Mouse (Mus musculus): ENCODE measurements at regions not wholly inside any gene's neighbourhood (a gene's known extent, or its start where the extent isn't known, plus 50 kb on each side); places are given as distances from the start of the nearest gene placed in this dataset.

DNA sequence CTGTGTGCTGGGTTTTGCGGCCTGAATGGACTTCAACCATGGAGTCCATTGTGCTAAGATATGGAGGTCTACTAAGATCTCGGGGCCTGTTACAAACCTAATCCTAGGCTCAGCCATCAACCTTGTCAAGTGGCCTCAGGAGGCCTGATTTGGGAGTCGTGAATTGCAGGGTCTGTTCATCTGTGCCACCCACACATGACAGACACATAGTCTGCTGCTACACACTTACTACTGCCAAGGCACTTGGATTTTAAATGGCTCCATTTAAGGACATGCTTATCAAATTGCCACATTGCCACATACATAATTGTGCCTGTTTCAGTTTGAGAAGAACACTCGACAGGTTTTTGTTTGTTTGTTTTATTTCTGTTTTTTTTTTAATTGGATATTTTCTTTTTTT is 737.0 kb downstream of the Tmem132b start:
- Histone ChIP-seq H3K9ac (ENCODE audit: low read length) (no peak overlapping the region), H3K27me3 (ENCODE audit: control insufficient read depth, insufficient read depth, low read length) (no peaks in the 10 kb centered on the region), H3K27ac (replicated peaks in 1 of 2; ENCODE audit: control insufficient read depth in 1 of 2, insufficient read depth in 1 of 2, low read depth in 2 of 2, low read length in 2 of 2) (no peak overlapping the region), H3K4me3 (ENCODE audit: control insufficient read depth in 1 of 2, insufficient read depth in 1 of 2, low read depth in 1 of 2, low read length in 2 of 2) (no peak overlapping the region), H3K9me3 (ENCODE audit: control insufficient read depth, low read length) (peaks cover 5% of the 10 kb centered on the region), H3K4me1 (ENCODE audit: control insufficient read depth in 2 of 2, insufficient read depth in 2 of 2, low read length in 2 of 2) (no peaks in the 10 kb centered on the region), H3K4me2 (ENCODE audit: low read length) (no peak overlapping the region), H3K36me3 (ENCODE audit: control insufficient read depth, insufficient read depth, low read length) (no peaks in the 10 kb centered on the region)
- 70% methylated on average over 4 of the region's 4 CpGs for WGBS
- ATAC-seq (ENCODE audit: insufficient number of reproducible peaks, insufficient read depth, low FRiP score, low read depth): no peak

DNA sequence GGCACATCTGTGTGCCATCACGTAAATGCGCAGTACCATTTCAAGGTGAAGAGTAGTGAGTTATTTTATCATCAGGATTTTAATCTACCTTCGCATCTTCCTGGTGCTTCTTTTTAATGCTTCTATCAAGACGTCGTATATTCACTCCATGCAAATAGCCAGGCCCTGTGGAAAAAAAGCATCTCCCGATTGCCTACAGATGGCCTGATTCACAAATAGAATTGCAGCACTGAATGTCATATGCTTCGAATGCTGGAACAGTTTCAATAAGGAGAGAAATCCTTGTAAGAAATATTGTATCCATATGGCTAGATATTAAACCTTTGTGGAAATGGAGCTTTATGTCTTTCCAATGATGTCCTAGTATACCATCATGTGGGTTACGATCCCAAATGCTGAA is 742.7 kb downstream of the Tmem132b start:
- no peak for ATAC-seq (ENCODE audit: insufficient number of reproducible peaks, insufficient read depth, low FRiP score, low read depth)
- 86% methylated on average over 8 of the region's 8 CpGs for WGBS
- no peak overlapping the region for H3K4me3 ChIP-seq (ENCODE audit: control insufficient read depth in 1 of 2, insufficient read depth in 1 of 2, low read depth in 1 of 2, low read length in 2 of 2)

DNA sequence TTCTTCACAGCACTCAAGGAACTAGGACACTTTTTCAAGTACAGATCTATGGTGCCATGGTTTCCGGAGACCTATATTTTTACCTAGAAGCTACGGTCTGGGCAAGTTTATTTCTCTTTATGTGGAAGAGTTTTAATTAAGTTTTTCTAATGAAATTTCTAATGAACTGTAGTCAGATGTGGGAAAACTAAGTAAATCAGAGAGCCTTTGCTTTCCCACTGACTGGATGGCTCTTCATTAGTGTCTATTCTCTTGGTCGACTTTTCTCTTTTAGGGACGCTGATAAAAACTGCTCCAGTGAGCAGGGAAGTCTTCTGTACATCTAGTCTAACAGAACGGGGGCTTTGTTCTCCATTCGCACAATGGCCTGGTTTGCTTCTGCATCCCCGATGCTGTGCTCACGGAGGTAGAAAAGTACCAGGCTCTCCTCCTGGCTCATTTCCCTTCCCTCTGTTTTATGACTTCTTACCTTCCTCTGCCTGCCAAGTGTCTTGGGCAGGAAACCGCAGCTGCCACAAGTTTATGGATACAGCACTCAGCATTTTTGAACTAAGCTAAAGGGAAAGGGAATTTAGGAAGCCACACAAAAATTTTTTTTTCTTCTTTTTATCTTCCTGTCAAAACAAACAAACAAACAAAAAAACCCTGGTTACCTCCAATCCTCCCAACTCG is 749.6 kb downstream of the Tmem132b start:
- Histone ChIP-seq H3K4me1 (ENCODE audit: control insufficient read depth in 2 of 2, insufficient read depth in 2 of 2, low read length in 2 of 2) (no peaks in the 10 kb centered on the region; a peak in 1 of 4 replicates), H3K9me3 (ENCODE audit: control insufficient read depth, low read length) (no peaks in the 10 kb centered on the region), H3K4me3 (ENCODE audit: control insufficient read depth in 1 of 2, insufficient read depth in 1 of 2, low read depth in 1 of 2, low read length in 2 of 2) (no peak overlapping the region), H3K36me3 (ENCODE audit: control insufficient read depth, insufficient read depth, low read length) (no peaks in the 10 kb centered on the region), H3K9ac (ENCODE audit: low read length) (no peak overlapping the region), H3K27me3 (ENCODE audit: control insufficient read depth, insufficient read depth, low read length) (0 out of 2 replicates have a peak, but pooled peaks cover 6% of the 10 kb centered on the region), H3K27ac (replicated peaks in 1 of 2; ENCODE audit: control insufficient read depth in 1 of 2, insufficient read depth in 1 of 2, low read depth in 2 of 2, low read length in 2 of 2) (no peak overlapping the region), H3K4me2 (ENCODE audit: low read length) (no peak overlapping the region)
- no peak for ATAC-seq (ENCODE audit: insufficient number of reproducible peaks, insufficient read depth, low FRiP score, low read depth)
- 37% methylated on average over 10 of the region's 10 CpGs for WGBS

More for the DNA sequence above, 742.7 kb downstream of the Tmem132b start:
- no peaks in the 10 kb centered on the region for H3K36me3 ChIP-seq (ENCODE audit: control insufficient read depth, insufficient read depth, low read length)
- H3K4me2 ChIP-seq (ENCODE audit: low read length): no peak overlapping the region
- no peaks in the 10 kb centered on the region for H3K27me3 ChIP-seq (ENCODE audit: control insufficient read depth, insufficient read depth, low read length)
- no peak overlapping the region for H3K27ac ChIP-seq (replicated peaks in 1 of 2; ENCODE audit: control insufficient read depth in 1 of 2, insufficient read depth in 1 of 2, low read depth in 2 of 2, low read length in 2 of 2)
- no peaks in the 10 kb centered on the region for H3K4me1 ChIP-seq (ENCODE audit: control insufficient read depth in 2 of 2, insufficient read depth in 2 of 2, low read length in 2 of 2)
- no peak overlapping the region for H3K9ac ChIP-seq (ENCODE audit: low read length)
- peaks cover 5% of the 10 kb centered on the region for H3K9me3 ChIP-seq (ENCODE audit: control insufficient read depth, low read length)

DNA sequence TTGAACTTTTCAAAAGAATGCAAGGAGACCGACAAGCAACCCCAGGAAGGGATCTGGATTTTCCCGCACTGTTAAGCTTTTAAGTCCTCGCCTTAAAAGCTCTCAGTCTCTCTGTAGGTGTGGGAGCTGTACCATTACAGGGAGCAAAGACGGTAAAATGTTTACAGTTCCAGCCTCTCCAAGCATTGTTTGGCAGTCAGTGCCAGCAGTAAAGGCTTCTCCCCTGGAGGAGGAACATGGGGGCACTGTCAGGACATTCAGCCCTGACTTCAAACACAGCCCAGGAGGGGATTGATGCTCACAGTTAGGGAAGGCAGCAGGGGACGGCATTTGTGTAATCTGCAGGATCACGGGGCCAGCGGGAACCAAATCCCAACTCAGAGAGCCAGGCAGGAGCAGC is 750.2 kb downstream of the Tmem132b start:
- Histone ChIP-seq H3K27ac (replicated peaks in 1 of 2; ENCODE audit: control insufficient read depth in 1 of 2, insufficient read depth in 1 of 2, low read depth in 2 of 2, low read length in 2 of 2) (no peak overlapping the region), H3K9ac (ENCODE audit: low read length) (no peak overlapping the region), H3K36me3 (ENCODE audit: control insufficient read depth, insufficient read depth, low read length) (no peaks in the 10 kb centered on the region), H3K27me3 (ENCODE audit: control insufficient read depth, insufficient read depth, low read length) (0 out of 2 replicates have a peak, but pooled peaks cover 6% of the 10 kb centered on the region), H3K4me3 (ENCODE audit: control insufficient read depth in 1 of 2, insufficient read depth in 1 of 2, low read depth in 1 of 2, low read length in 2 of 2) (no peak overlapping the region), H3K4me1 (ENCODE audit: control insufficient read depth in 2 of 2, insufficient read depth in 2 of 2, low read length in 2 of 2) (no peaks in the 10 kb centered on the region; a peak in 1 of 4 replicates), H3K9me3 (ENCODE audit: control insufficient read depth, low read length) (no peaks in the 10 kb centered on the region), H3K4me2 (ENCODE audit: low read length) (no peak overlapping the region)
- WGBS: 5% methylated on average over 7 of the region's 7 CpGs
- ATAC-seq (ENCODE audit: insufficient number of reproducible peaks, insufficient read depth, low FRiP score, low read depth): no peak

DNA sequence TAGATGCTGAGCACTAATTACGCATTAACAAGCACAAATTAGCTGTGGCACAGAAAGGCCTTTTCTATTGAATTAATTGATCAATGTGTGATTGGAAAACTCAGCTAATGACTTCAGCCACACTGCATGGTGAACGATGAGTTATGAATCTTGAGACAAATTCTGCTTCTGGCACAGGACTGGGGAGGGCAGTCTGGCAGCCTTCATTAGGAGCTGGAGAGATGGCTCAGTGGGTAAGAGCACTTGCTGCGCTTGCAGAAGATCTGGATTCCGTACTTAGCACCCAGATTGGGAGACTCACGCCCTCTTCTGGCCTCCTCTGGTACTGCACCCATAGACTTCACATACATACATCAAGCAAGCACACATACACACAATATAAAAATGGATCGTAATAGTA is 793.3 kb downstream of the Tmem132b start:
- Histone ChIP-seq H3K27me3 (ENCODE audit: control insufficient read depth, insufficient read depth, low read length) (no peaks in the 10 kb centered on the region), H3K36me3 (ENCODE audit: control insufficient read depth, insufficient read depth, low read length) (no peaks in the 10 kb centered on the region), H3K4me1 (ENCODE audit: control insufficient read depth in 2 of 2, insufficient read depth in 2 of 2, low read length in 2 of 2) (no peaks in the 10 kb centered on the region), H3K9ac (ENCODE audit: low read length) (no peak overlapping the region), H3K27ac (replicated peaks in 1 of 2; ENCODE audit: control insufficient read depth in 1 of 2, insufficient read depth in 1 of 2, low read depth in 2 of 2, low read length in 2 of 2) (no peak overlapping the region), H3K9me3 (ENCODE audit: control insufficient read depth, low read length) (peaks cover 11% of the 10 kb centered on the region), H3K4me2 (ENCODE audit: low read length) (no peak overlapping the region), H3K4me3 (ENCODE audit: control insufficient read depth in 1 of 2, insufficient read depth in 1 of 2, low read depth in 1 of 2, low read length in 2 of 2) (no peak overlapping the region)
- WGBS: 69% methylated on average over 6 of the region's 6 CpGs
- ATAC-seq (ENCODE audit: insufficient number of reproducible peaks, insufficient read depth, low FRiP score, low read depth): no peak

DNA sequence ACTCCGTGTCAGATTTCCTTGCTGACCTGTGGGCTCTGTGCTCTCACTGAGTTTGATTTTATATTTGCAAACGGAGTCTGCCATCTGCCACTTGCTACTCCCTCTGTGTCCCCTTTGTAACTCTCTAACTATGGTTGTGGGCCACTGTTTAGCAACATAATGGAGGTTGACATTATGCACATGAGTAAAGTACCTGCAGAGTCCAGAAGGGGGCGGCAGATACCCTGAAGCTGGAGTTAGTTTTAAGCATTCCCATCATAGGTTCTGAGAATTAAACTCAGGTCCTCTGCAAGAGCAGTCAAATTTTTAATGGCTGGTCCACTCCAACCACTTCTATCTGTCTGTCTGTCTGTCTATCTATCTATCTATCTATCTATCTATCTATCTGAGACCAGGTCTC is 796.7 kb downstream of the Tmem132b start:
- no peak overlapping the region for H3K4me2 ChIP-seq (ENCODE audit: low read length)
- no peak for ATAC-seq (ENCODE audit: insufficient number of reproducible peaks, insufficient read depth, low FRiP score, low read depth)
- H3K36me3 ChIP-seq (ENCODE audit: control insufficient read depth, insufficient read depth, low read length): no peaks in the 10 kb centered on the region
- no peaks in the 10 kb centered on the region for H3K4me1 ChIP-seq (ENCODE audit: control insufficient read depth in 2 of 2, insufficient read depth in 2 of 2, low read length in 2 of 2)
- no peak overlapping the region for H3K27ac ChIP-seq (replicated peaks in 1 of 2; ENCODE audit: control insufficient read depth in 1 of 2, insufficient read depth in 1 of 2, low read depth in 2 of 2, low read length in 2 of 2)
- no peak overlapping the region for H3K4me3 ChIP-seq (ENCODE audit: control insufficient read depth in 1 of 2, insufficient read depth in 1 of 2, low read depth in 1 of 2, low read length in 2 of 2)
- 34% methylated on average over 3 of the region's 3 CpGs for WGBS
- H3K9ac ChIP-seq (ENCODE audit: low read length): no peak overlapping the region
- H3K27me3 ChIP-seq (ENCODE audit: control insufficient read depth, insufficient read depth, low read length): no peaks in the 10 kb centered on the region
- peaks cover 11% of the 10 kb centered on the region for H3K9me3 ChIP-seq (ENCODE audit: control insufficient read depth, low read length)

DNA sequence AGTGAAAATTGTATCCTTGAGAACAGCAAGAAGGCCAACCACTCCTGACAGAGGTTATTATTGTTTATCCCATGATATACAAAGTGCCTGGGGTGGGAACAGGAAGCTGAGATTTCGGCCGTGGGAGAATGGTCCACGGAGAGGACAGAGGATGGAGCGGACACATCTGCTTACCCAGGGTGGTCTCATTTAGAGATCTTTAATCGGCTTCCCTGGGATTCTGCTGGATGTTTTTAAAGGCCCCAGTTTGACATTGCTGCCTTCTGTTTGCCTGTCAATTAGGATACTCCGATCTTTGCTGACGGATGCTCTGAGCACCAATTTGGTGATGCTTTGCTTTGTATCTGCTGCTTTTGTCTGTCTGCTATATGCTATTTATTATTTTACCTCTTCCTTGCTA is 803.5 kb downstream of the Tmem132b start:
- Histone ChIP-seq H3K27me3 (ENCODE audit: control insufficient read depth, insufficient read depth, low read length) (no peaks in the 10 kb centered on the region), H3K4me2 (ENCODE audit: low read length) (no peak overlapping the region), H3K27ac (replicated peaks in 1 of 2; ENCODE audit: control insufficient read depth in 1 of 2, insufficient read depth in 1 of 2, low read depth in 2 of 2, low read length in 2 of 2) (no peak overlapping the region), H3K4me3 (ENCODE audit: control insufficient read depth in 1 of 2, insufficient read depth in 1 of 2, low read depth in 1 of 2, low read length in 2 of 2) (no peak overlapping the region), H3K4me1 (ENCODE audit: control insufficient read depth in 2 of 2, insufficient read depth in 2 of 2, low read length in 2 of 2) (no peaks in the 10 kb centered on the region), H3K9ac (ENCODE audit: low read length) (no peak overlapping the region), H3K36me3 (ENCODE audit: control insufficient read depth, insufficient read depth, low read length) (no peaks in the 10 kb centered on the region), H3K9me3 (ENCODE audit: control insufficient read depth, low read length) (no peaks in the 10 kb centered on the region)
- ATAC-seq (ENCODE audit: insufficient number of reproducible peaks, insufficient read depth, low FRiP score, low read depth): no peak
- WGBS: 74% methylated on average over 7 of the region's 7 CpGs
